Mouse (Mus musculus): Measurements from ENCODE around the gene Pusl1.

- TF ChIP-seq CTCF (conservative IDR thresholded peaks at IDR 0.05; ENCODE audit: low read length) (no peak), POU5F1 (IDR thresholded peaks at IDR 0.05; ENCODE audit: borderline replicate concordance, low read length) (no peak)
These were observed at the start of gene Pusl1, which contains the start of gene Acap3 for GRCm38 (mm10) chr4:155891551-155892001.
